Mouse (Mus musculus): ENCODE results near the gene Tmem127. TPM values are rescaled to one million over a fixed set of nuclear protein-coding genes. Genes with fewer than 3 reads are reported as not detected.
"Not testable (repeated sequence)": the region's sequence is repeated elsewhere in the genome, so short reads cannot be mapped to it uniquely, and the experiment has no call there.

Gene Tmem127
- 33.7 and 38.6 TPM in 2 replicates for polyA plus RNA-seq (2015; fragmentation: Nextera tagmentation; extraction: Ambion mirVana)

DNA sequence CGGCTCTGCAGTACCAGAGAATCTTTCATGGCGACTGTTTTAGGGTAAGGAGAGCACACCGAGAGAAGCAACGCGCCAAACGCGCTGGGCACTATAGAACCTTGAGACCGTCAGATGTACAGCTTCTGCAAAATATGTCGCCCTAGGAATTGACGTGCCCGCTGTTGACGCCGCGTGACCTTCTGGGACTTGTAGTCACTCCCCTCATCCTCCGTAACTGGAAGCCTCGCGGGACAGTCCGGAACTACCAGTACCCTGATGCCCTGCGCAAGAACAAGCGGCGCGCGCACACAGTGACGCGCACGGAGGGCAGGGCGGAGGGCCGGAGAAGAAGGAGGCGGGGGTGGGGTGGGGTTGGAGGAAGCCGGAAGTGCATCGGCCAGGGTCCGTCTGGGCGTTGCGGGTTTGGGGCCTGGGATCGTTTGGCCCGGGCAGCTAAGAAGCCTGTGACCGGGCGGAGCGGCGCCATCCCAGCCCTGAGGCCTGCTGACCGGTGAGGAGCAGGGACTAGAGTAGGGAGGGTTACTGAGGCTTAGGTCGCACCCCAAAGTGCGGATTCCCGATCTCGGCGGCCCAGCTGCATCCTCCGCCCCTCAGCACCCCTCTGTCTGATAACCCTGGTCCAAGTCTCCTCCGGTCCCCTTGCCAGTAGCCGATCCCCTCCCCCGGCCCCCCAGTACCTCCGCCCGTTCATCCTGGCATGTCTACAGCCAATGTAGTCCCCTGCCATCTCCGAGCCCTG lies at the start of gene Tmem127, which contains the start of gene Ciao1:
Tmem127 (plus strand) TSS at position 317 of the 742 bp plus-strand sequence.
Ciao1 (minus strand) TSS at position 225 of the 742 bp plus-strand sequence.
- peak within 1 kb of the TSS; percentile 96 for H3K4me3 ChIP-seq
- H3K9me3 ChIP-seq (replicated peaks): no peaks in the 10 kb centered on the region
- H3K4me2 ChIP-seq: peak within 1 kb of the TSS; percentile 99
- WGBS: under 1% methylated on average over 45 of the region's 53 CpGs
- no peaks in the 10 kb centered on the region for H3K27me3 ChIP-seq
- H3K9ac ChIP-seq: peak within 1 kb of the TSS; percentile 93
- peaks cover 33% of the 10 kb centered on the region for H3K36me3 ChIP-seq (ENCODE audit: poor library complexity, severe bottlenecking)
- H3K4me1 ChIP-seq: peaks cover 22% of the 10 kb centered on the region
- peak within 1 kb of the TSS; percentile 69 for H3K27ac ChIP-seq
- peak; percentile 99 for ATAC-seq

DNA sequence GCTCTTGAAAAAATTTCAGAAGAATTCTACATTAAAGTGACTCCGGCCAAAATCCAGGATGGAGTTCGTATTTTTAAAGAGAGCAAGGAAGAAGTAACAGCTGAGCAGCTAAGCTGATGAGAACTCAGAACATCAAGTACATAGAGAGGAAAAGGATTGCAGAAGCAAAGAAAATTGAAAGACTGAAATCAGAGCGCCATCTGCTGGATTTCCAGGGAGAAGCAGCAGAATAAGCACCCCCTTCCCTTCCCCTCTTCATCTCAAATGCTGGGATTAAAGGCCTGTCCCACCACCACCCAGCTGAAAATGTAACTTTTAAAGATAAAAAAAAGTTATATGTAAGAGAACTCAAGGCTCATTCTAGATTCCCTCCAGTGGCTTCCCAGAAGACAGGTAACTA lies 42.8 kb upstream of the Tmem127 start:
- 39% methylated on average over 3 of the region's 3 CpGs for WGBS
- Histone ChIP-seq H3K4me2 (no peak overlapping the region), H3K36me3 (ENCODE audit: poor library complexity, severe bottlenecking) (peaks cover 12% of the 10 kb centered on the region), H3K27me3 (no peaks in the 10 kb centered on the region), H3K4me1 (peaks cover 9% of the 10 kb centered on the region), H3K9ac (no peak overlapping the region), H3K4me3 (no peak overlapping the region), H3K27ac (no peak overlapping the region), H3K9me3 (replicated peaks) (no peaks in the 10 kb centered on the region)
- no peak for ATAC-seq

DNA sequence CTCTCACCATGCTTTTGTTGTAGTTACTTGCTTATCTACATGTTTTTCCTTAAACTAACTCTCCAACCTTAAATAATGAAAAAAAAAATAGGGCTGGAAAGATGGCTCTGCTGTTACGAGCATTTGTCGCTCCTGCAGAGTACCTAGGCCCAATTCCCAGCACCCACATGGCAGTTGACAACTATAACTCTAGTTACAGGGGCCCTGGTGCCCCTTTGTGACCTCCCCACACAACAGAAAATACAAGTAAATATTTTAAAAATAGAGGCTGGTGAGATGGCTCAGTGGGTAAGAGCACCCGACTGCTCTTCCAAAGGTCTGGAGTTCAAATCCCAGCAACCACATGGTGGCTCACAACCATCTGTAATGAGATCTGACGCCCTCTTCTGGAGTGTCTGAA lies 41.8 kb upstream of the Tmem127 start:
- not testable (repeated sequence) for ATAC-seq; H3K4me2 ChIP-seq; H3K4me1 ChIP-seq; H3K9me3 ChIP-seq (replicated peaks); H3K9ac ChIP-seq; H3K4me3 ChIP-seq; H3K27ac ChIP-seq; H3K27me3 ChIP-seq
- H3K36me3 ChIP-seq (ENCODE audit: poor library complexity, severe bottlenecking): peaks cover 20% of the 10 kb centered on the region
- 91% methylated on average over 4 of the region's 4 CpGs for WGBS

DNA sequence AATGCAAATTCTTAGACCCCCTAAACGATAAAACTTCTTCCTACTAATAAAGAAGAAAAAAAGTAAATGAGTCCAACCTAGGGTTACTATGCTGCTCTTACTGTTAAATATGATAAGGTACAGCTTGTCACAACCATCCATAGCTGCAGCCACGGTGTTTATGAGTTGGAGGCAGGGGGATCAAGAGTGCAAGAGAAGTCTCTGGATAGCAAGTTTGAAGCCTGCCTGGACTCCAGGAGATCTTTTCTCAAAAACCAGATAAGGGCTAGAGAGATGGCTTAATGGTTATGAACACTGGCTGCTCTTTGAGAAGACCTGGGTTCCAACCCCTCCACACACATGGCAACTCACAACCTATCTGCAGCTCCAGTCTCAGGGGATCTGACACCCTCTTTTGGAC lies 40.8 kb upstream of the Tmem127 start:
- ATAC-seq: no peak
- WGBS: 93% methylated on average over 2 of the region's 2 CpGs

DNA sequence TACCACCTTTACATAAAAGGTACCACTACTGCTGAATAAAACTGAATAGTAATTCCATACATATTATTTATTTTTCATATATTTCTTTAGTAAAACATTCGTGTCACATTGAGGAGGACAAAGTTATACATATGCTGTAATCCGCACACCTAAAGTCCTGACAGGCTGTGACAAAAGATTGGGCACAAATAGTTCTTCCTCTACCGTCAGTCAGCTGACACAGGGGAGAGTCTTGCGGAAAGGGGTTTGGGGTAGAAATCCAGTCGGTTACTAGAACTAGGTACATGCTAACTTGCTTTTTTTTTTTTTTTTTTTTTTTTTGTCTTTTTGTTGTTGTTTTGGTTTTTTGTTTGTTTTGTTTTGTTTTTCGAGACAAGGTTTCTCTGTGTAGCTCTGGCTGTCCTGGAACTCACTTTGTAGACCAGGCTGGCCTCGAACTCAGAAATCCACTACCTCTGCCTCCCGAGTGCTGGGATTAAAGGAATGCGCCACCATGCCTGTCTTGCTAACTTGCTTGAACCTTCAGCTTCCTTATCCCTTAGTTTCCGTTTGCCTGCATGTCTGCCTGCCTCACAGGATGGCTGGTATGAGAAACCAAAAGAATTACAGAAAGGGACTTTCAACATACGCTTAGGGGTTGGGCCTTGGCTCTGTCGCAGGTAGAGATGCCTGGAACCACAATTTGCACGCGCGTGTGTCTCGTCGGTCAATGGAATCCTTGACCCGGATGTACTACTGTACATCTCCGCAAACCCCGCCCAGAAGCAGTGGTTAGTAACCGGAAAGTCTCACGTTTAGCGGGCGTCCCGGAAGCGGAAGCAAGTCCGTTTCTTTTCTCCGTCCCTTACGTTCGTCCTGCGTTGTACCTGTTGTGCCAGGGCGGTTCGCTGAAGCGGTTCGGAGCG lies 39.9 kb upstream of the Tmem127 start, which contains the start of the genes 1810024B03Rik and Snrnp200:
1810024B03Rik (minus strand) TSS at position 734 of the 905 bp plus-strand sequence.
Snrnp200 (plus strand) TSS at position 840 of the 905 bp plus-strand sequence.
- no peaks in the 10 kb centered on the region for H3K9me3 ChIP-seq (replicated peaks)
- peak; percentile 99 for ATAC-seq
- peak within 1 kb of the TSS; percentile 73 for H3K27ac ChIP-seq
- WGBS: 13% methylated on average over 36 of the region's 36 CpGs
- peaks cover 9% of the 10 kb centered on the region for H3K4me1 ChIP-seq
- H3K9ac ChIP-seq: peak within 1 kb of the TSS; percentile 81
- no peaks in the 10 kb centered on the region for H3K27me3 ChIP-seq
- peak within 1 kb of the TSS; percentile 90 for H3K4me3 ChIP-seq
- H3K4me2 ChIP-seq: peak within 1 kb of the TSS; percentile 87
- H3K36me3 ChIP-seq (ENCODE audit: poor library complexity, severe bottlenecking): peaks cover 29% of the 10 kb centered on the region

More for the DNA sequence above, 40.8 kb upstream of the Tmem127 start:
- Histone ChIP-seq H3K4me3 (no peak overlapping the region), H3K9ac (no peak overlapping the region), H3K27me3 (no peaks in the 10 kb centered on the region), H3K4me2 (no peak overlapping the region), H3K9me3 (replicated peaks) (no peaks in the 10 kb centered on the region), H3K4me1 (peaks cover 9% of the 10 kb centered on the region), H3K27ac (no peak overlapping the region), H3K36me3 (ENCODE audit: poor library complexity, severe bottlenecking) (peaks cover 27% of the 10 kb centered on the region)

DNA sequence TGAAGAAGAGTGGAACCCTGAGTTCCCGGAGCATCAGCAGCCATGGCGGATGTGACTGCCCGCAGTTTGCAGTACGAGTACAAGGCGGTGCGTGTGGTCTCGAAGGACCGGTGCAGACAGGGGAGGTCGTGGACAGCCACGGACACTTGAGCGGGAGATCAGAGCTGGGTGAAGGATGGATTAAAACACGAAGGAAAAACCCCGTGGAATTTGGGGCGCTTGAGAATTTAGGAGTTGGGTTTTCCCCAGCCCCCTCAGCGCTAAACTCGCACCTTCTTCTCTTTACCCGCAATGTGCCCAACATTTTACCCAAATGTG lies 39.3 kb upstream of the Tmem127 start:
- peaks cover 9% of the 10 kb centered on the region for H3K4me1 ChIP-seq
- H3K27ac ChIP-seq: peak overlapping the region; percentile 73
- H3K27me3 ChIP-seq: no peaks in the 10 kb centered on the region
- peak overlapping the region; percentile 87 for H3K4me2 ChIP-seq
- H3K4me3 ChIP-seq: peak overlapping the region; percentile 90
- H3K36me3 ChIP-seq (ENCODE audit: poor library complexity, severe bottlenecking): peaks cover 35% of the 10 kb centered on the region
- H3K9me3 ChIP-seq (replicated peaks): no peaks in the 10 kb centered on the region
- WGBS: 0% methylated on average over 17 of the region's 17 CpGs
- H3K9ac ChIP-seq: peak overlapping the region; percentile 81
- no peak; the same call in 1 of the 2 replicates for ATAC-seq

DNA sequence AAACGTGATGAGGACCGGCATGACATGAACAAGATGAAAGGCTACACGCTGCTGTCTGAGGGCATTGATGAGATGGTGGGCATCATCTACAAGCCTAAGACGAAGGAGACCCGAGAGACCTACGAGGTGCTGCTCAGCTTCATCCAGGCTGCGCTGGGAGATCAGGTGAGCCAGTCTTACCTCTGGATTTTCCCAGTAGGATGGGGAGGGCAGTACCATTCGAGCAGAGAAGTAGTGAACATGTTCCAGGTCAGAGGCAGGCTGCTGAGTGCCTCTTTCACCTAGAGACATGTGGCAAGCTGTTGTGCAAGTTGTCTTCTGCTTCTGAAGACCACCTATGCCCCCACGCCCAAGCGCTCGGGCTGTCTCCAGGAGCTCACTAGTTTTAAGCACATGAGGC lies 37.0 kb upstream of the Tmem127 start:
- Histone ChIP-seq H3K9me3 (replicated peaks) (no peaks in the 10 kb centered on the region), H3K4me3 (no peak overlapping the region), H3K9ac (no peak overlapping the region), H3K4me2 (no peak overlapping the region), H3K27me3 (no peaks in the 10 kb centered on the region), H3K4me1 (peaks cover 9% of the 10 kb centered on the region), H3K36me3 (ENCODE audit: poor library complexity, severe bottlenecking) (peaks cover 58% of the 10 kb centered on the region), H3K27ac (no peak overlapping the region)
- ATAC-seq: no peak
- 95% methylated on average over 11 of the region's 11 CpGs for WGBS

DNA sequence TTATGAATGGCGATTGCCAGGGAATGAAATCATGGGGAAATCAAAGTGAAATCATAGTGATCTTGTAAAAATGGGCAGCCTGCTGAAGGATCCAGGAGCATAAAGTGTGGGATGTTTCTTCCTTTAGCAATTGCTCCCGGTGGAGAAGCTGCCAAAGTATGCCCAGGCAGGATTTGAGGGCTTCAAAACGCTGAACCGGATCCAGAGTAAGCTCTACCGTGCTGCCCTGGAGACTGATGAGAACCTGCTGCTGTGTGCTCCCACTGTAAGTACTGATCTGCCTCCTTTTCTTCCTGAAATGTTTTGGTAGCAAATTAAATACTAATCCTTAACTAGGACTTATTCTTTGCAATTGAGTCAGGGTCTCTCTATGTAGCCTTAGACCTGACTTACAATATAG lies 30.0 kb upstream of the Tmem127 start:
- no peak overlapping the region for H3K9ac ChIP-seq
- H3K36me3 ChIP-seq (ENCODE audit: poor library complexity, severe bottlenecking): peaks cover 97% of the 10 kb centered on the region
- no peak overlapping the region for H3K4me3 ChIP-seq
- no peak overlapping the region for H3K4me2 ChIP-seq
- H3K27ac ChIP-seq: no peak overlapping the region
- no peaks in the 10 kb centered on the region for H3K4me1 ChIP-seq
- ATAC-seq: no peak
- no peaks in the 10 kb centered on the region for H3K27me3 ChIP-seq
- no peaks in the 10 kb centered on the region for H3K9me3 ChIP-seq (replicated peaks)
- WGBS: 98% methylated on average over 5 of the region's 5 CpGs

DNA sequence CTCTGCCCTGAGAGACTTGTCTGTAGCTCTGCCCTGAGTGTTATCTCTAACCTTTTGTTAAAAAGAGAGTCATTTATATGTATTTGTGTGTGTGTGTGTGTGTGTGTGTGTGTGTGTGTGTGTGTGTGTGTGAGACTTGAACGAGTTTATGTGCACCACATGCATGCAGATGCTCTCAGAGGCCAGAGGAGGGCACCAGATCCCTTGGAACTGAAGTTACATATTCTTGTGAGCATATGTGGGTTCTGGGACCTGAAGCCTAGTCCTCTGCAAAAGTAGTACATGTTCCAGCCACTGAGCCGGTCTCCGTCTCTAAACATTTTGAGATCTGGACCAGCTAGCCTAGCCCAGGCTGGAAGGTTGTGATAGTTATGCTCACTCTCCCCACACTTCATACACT lies 22.4 kb upstream of the Tmem127 start:
- 99% methylated on average over 3 of the region's 3 CpGs for WGBS
- Histone ChIP-seq H3K9ac (no peak overlapping the region), H3K4me2 (no peak overlapping the region), H3K36me3 (ENCODE audit: poor library complexity, severe bottlenecking) (peaks cover 95% of the 10 kb centered on the region), H3K27me3 (no peaks in the 10 kb centered on the region), H3K4me3 (no peak overlapping the region), H3K27ac (no peak overlapping the region), H3K9me3 (replicated peaks) (no peaks in the 10 kb centered on the region), H3K4me1 (no peaks in the 10 kb centered on the region)
- no peak for ATAC-seq

DNA sequence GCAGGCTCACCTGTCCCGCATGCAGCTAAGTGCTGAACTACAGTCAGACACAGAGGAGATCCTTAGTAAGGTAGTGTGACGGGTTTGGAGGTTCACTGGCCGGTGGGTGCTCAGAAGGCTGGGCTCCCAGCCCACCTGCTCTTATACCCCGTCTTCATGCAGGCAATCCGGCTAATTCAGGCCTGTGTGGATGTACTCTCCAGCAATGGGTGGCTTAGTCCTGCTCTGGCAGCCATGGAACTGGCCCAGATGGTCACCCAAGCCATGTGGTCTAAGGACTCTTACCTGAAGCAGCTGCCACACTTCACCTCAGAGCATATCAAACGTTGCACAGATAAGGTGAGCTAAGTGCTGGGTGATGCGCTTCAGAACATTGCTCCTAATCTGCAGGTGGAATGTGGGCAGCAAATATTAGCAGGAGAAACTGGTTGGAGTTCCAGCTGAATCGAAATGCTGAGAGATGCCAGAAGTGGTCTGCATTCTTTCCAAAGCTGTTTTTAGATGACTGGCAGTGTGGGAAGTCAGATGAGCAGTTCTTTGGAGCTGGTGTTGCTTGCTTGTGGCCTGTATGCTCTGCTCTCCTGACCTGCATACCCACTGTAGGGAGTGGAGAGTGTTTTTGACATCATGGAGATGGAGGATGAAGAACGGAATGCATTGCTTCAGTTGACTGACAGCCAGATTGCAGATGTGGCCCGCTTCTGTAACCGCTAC lies 9.7 kb upstream of the Tmem127 start:
- 95% methylated on average over 11 of the region's 11 CpGs for WGBS
- no peak for ATAC-seq
- H3K36me3 ChIP-seq (ENCODE audit: poor library complexity, severe bottlenecking): peaks cover 94% of the 10 kb centered on the region

DNA sequence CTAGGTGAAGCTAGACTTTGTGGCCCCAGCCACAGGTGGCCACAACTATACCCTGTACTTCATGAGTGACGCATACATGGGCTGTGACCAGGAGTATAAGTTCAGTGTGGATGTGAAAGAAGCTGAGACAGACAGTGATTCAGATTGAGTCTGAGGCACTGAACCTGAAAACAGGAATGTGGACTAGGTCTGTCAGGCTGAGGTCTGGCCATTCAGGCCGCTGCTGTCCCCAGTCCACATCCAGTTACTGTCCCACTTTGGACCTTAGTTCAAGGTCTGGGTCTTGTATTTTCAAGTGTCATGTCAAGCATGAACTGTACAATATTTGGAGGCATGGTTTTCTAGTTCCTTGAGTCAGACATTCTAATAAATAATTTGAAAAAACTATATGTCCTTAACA lies 7.6 kb upstream of the Tmem127 start:
- Histone ChIP-seq H3K27me3 (no peaks in the 10 kb centered on the region), H3K4me3 (no peak overlapping the region), H3K27ac (no peak overlapping the region), H3K36me3 (ENCODE audit: poor library complexity, severe bottlenecking) (peaks cover 92% of the 10 kb centered on the region), H3K4me2 (no peak overlapping the region), H3K9ac (no peak overlapping the region), H3K9me3 (replicated peaks) (no peaks in the 10 kb centered on the region), H3K4me1 (no peaks in the 10 kb centered on the region)
- WGBS: 100% methylated on average over 2 of the region's 2 CpGs
- no peak for ATAC-seq

More for the DNA sequence above, 9.7 kb upstream of the Tmem127 start:
- H3K27ac ChIP-seq: no peak overlapping the region
- H3K4me2 ChIP-seq: no peak overlapping the region
- H3K9me3 ChIP-seq (replicated peaks): no peaks in the 10 kb centered on the region
- H3K4me3 ChIP-seq: no peak overlapping the region
- H3K27me3 ChIP-seq: no peaks in the 10 kb centered on the region
- no peak overlapping the region for H3K9ac ChIP-seq
- no peaks in the 10 kb centered on the region for H3K4me1 ChIP-seq
